Mouse (Mus musculus) lung, adult 18-20 months (tissue): ENCODE measurements around the gene Gabrr3.

Source experiments
- DNase-seq, 2 experiments: peaks; one replicate each; pipeline ENCODE4 v3.0.0; 2022; ENCODE audit warnings: mixed read lengths in 2 of 2

The Gabrr3 gene

GRCm38 (mm10) chr16:59471637-59472278 is 64.6 kb downstream of the Gabrr3 start, which contains the start of gene Riox2:
Riox2 (plus strand) TSS chr16:59471775.
- DNase-seq: peak; percentile 75 to 79

- DNase-seq: no peak
Observed at GRCm38 (mm10) chr16:59472546-59472945, 65.4 kb downstream of the Gabrr3 start.

GRCm38 (mm10) chr16:59474788-59475187 is 67.7 kb downstream of the Gabrr3 start:
- DNase-seq: peak; percentile 45 to 63

- no peak for DNase-seq
Observed at GRCm38 (mm10) chr16:59477955-59478354, 70.8 kb downstream of the Gabrr3 start.

- no peak for DNase-seq
Observed at GRCm38 (mm10) chr16:59487239-59487638, 80.1 kb downstream of the Gabrr3 start.

GRCm38 (mm10) chr16:59487975-59488548 is 80.9 kb downstream of the Gabrr3 start:
- DNase-seq: no peak

GRCm38 (mm10) chr16:59493199-59493598 is 86.1 kb downstream of the Gabrr3 start:
- no peak for DNase-seq

- DNase-seq: no peak
Observed at GRCm38 (mm10) chr16:59497947-59498346, 90.8 kb downstream of the Gabrr3 start.

- no peak for DNase-seq
Observed at GRCm38 (mm10) chr16:59499180-59499579, 92.0 kb downstream of the Gabrr3 start.

- DNase-seq: no peak
Observed at GRCm38 (mm10) chr16:59509830-59510229, 102.7 kb downstream of the Gabrr3 start.
